8 mouse cellular contexts compared by ENCODE assay signal in genomic region chr5:44226521-44227461, GRCm38 (mm10). TPM values are rescaled to one million over a fixed set of nuclear protein-coding genes. Genes with fewer than 3 reads are reported as not detected.
A peak's percentile ranks its signal among the peaks of the same experiment; 100 is the strongest.
DNase-seq lines count a peak whose midpoint lies in the region; ATAC-seq and TF ChIP-seq lines count a peak whose summit lies in the region.

Tapt1 (minus strand) TSS chr5:44226626.

- no peak for TF ChIP-seq EP300 in ES-Bruce4 (IDR thresholded peaks at IDR 0.05; ENCODE audit: insufficient read depth, low read depth, low read length)

- peak within 1 kb of the TSS; percentile 18 for H3K27ac ChIP-seq in ES-Bruce4 (ENCODE audit: insufficient read depth, low read length)
- peak within 1 kb of the TSS; percentile 80 for H3K27ac ChIP-seq in forebrain, embryonic 16.5 days (ENCODE audit: low read length)
- H3K27ac ChIP-seq in neural tube, embryonic 15.5 days (replicated peaks) = peak within 1 kb of the TSS; percentile 95

- no peaks in the 10 kb centered on the region for H3K27me3 ChIP-seq in ES-Bruce4 (ENCODE audit: control insufficient read depth, insufficient read depth, low read length, poor library complexity, severe bottlenecking)
- H3K27me3 ChIP-seq in forebrain, embryonic 16.5 days (replicated peaks; ENCODE audit: control insufficient read depth, insufficient read depth, low read length) = no peaks in the 10 kb centered on the region
- H3K27me3 ChIP-seq in neural tube, embryonic 15.5 days (replicated peaks) = no peaks in the 10 kb centered on the region

- no peaks in the 10 kb centered on the region for H3K36me3 ChIP-seq in ES-Bruce4 (ENCODE audit: control insufficient read depth, insufficient read depth, low read length, poor library complexity, severe bottlenecking)
- H3K36me3 ChIP-seq in forebrain, embryonic 16.5 days (ENCODE audit: control insufficient read depth, insufficient read depth) = no peaks in the 10 kb centered on the region
- H3K36me3 ChIP-seq in neural tube, embryonic 15.5 days = no peaks in the 10 kb centered on the region

- ATAC-seq in forebrain, embryonic 16.5 days = peak; percentile 94
- peak; percentile 97 for ATAC-seq in neural tube, embryonic 15.5 days (ENCODE audit: low FRiP score)

- TF ChIP-seq CTCF in ES-Bruce4 (IDR thresholded peaks at IDR 0.05; ENCODE audit: low read depth, low read length) = no peak
- TF ChIP-seq CTCF in lung, adult 2 months (IDR thresholded peaks at IDR 0.05; ENCODE audit: insufficient read depth, low read length) = no peak

- no peaks in the 10 kb centered on the region for H3K9me3 ChIP-seq in ES-Bruce4 (replicated peaks; ENCODE audit: control insufficient read depth, insufficient read depth, low read length, poor library complexity, severe bottlenecking)
- no peaks in the 10 kb centered on the region for H3K9me3 ChIP-seq in forebrain, embryonic 16.5 days (ENCODE audit: control insufficient read depth, low read length)
- no peaks in the 10 kb centered on the region for H3K9me3 ChIP-seq in neural tube, embryonic 15.5 days (replicated peaks)

- H3K9ac ChIP-seq in ES-Bruce4 (ENCODE audit: low read depth, poor library complexity, severe bottlenecking) = peak within 1 kb of the TSS; percentile 99
- peak within 1 kb of the TSS; percentile 93 for H3K9ac ChIP-seq in forebrain, embryonic 16.5 days (replicated peaks; ENCODE audit: low read depth, low read length)
- H3K9ac ChIP-seq in neural tube, embryonic 15.5 days (replicated peaks) = peak within 1 kb of the TSS; percentile 89

- TF ChIP-seq POLR2A in ES-Bruce4 (IDR thresholded peaks at IDR 0.05; ENCODE audit: insufficient read depth, low read length) = no peak
- TF ChIP-seq POLR2A in lung, adult 2 months (IDR thresholded peaks at IDR 0.05; ENCODE audit: borderline replicate concordance, extremely low read depth, low read depth, low read length) = 0 out of 2 replicates have a peak, but pooled peaks have one; percentile 7

- peak; percentile 91 for DNase-seq in cerebellum, adult 11-12 months
- peak; percentile 84 for DNase-seq in heart, postnatal 25 days (ENCODE audit: low spot score)
- peak; percentile 82 to 88 for DNase-seq in layer of hippocampus, adult 18-20 months (ENCODE audit: low spot score in 2 of 2)
- peak; percentile 79 for DNase-seq in lung, adult 2 months
- DNase-seq in testis, postnatal 14 days (ENCODE audit: low spot score) = peak; percentile 85

- intact Hi-C loops in heart, postnatal 25 days (cut with DNase I) = loop anchor here (5.0 kb wide), 1 partner anchor 1221 kb away; no protein-coding TSS in a partner anchor

- peak within 1 kb of the TSS; percentile 82 for H3K4me2 ChIP-seq in forebrain, embryonic 16.5 days (ENCODE audit: low read length)
- H3K4me2 ChIP-seq in neural tube, embryonic 15.5 days = peak within 1 kb of the TSS; percentile 83

- peaks cover 5% of the 10 kb centered on the region for H3K4me1 ChIP-seq in ES-Bruce4 (ENCODE audit: control insufficient read depth, insufficient read depth, low read length)
- H3K4me1 ChIP-seq in forebrain, embryonic 16.5 days (replicated peaks; ENCODE audit: control insufficient read depth, insufficient read depth, low read length) = peaks cover 21% of the 10 kb centered on the region
- peaks cover 23% of the 10 kb centered on the region for H3K4me1 ChIP-seq in lung, adult 2 months (ENCODE audit: control insufficient read depth, insufficient read depth, low read length)
- H3K4me1 ChIP-seq in neural tube, embryonic 15.5 days = peaks cover 32% of the 10 kb centered on the region

- peak within 1 kb of the TSS; percentile 90 for H3K4me3 ChIP-seq in ES-Bruce4 (ENCODE audit: low read depth, low read length)
- peak within 1 kb of the TSS; percentile 65 for H3K4me3 ChIP-seq in forebrain, embryonic 16.5 days (replicated peaks; ENCODE audit: low read length)
- H3K4me3 ChIP-seq in lung, adult 2 months (replicated peaks; ENCODE audit: extremely low read depth, low read depth, low read length) = peak within 1 kb of the TSS; percentile 91
- H3K4me3 ChIP-seq in neural tube, embryonic 15.5 days (replicated peaks) = peak within 1 kb of the TSS; percentile 87

- WGBS in forebrain, embryonic 16.5 days = under 1% methylated on average over 100 of the region's 121 CpGs
- under 1% methylated on average over 113 of the region's 121 CpGs for WGBS in lung, adult 2 months
- under 1% methylated on average over 94 of the region's 121 CpGs for WGBS in neural tube, embryonic 15.5 days

RNA-seq across cellular contexts. Expression of gene Tapt1, which starts in this region (rescaled TPM):
- 22.5 and 28.5 TPM in 2 replicates for polyA plus RNA-seq in ES-Bruce4 (2011; ENCODE audit: insufficient read depth, insufficient read length, low read depth, missing spikeins)
- 26.4 and 27.3 TPM in 2 replicates for polyA plus RNA-seq in forebrain, embryonic 16.5 days (2015; fragmentation: Nextera tagmentation; extraction: Ambion mirVana)
- 10 to 100 TPM; 19.7 to 19.9 TPM for total RNA-seq in heart, postnatal 25 days (2021)
- total RNA-seq in layer of hippocampus, adult 18-20 months (2021) = 10 to 100 TPM; 41.2 to 43.8 TPM
- 26.1 and 31.8 TPM in 2 replicates for polyA plus RNA-seq in lung, adult 2 months (2012; rRNA removed)
- 30.8 and 35.0 TPM in 2 replicates for polyA plus RNA-seq in neural tube, embryonic 15.5 days (2015; fragmentation: Nextera tagmentation; extraction: Ambion mirVana)

Comparison
In these comparisons a context has a peak if more than half of its experiments do, and no peak if none do; other contexts are left out.
1. Peak in every context shown above with its lines: DNase-seq, ATAC-seq, H3K4me3 ChIP-seq and H3K27ac ChIP-seq.
2. H3K27ac ChIP-seq: peak in every context shown above with its lines; median percentile 95 in neural tube, embryonic 15.5 days; 80 in forebrain, embryonic 16.5 days; 18 in ES-Bruce4.